Mouse (Mus musculus) bone marrow macrophage, adult 2 months (primary cell): Measurements from ENCODE around the gene Pnldc1.

ENCODE experiments used
- CTCF ChIP-seq: IDR thresholded peaks from 2 replicates; pipeline ENCODE4 v1.5.1; 2012; ENCODE audit warnings: low read depth, mild to moderate bottlenecking, low read length, moderate library complexity
- POLR2A ChIP-seq: IDR thresholded peaks from 2 replicates; pipeline ENCODE4 v1.6.1; 2012; ENCODE audit warnings: mild to moderate bottlenecking, low read depth, low read length, borderline replicate concordance

DNA sequence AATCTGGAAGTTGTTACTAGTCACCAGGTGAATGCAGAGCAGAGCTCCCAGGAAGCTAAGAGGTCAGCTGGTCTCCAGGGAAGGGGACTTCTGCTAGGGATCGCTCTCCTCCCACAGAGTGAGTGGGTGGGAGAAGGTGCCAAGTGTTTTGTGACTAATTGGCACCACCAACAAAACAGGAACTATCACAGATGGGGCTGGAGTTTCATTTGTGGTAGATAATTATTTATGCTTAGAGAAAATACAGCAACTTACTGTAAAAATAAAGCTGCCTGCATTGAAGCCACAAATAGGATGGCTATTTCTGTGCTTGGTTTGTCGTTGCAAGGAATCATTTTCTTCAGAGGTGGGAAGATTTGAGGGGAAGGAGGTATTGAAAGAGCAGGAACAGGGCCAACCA, 56.2 kb downstream of the Pnldc1 start:
- TF ChIP-seq CTCF (no peak), POLR2A (no peak)
